Mouse (Mus musculus) mature B cell (primary cell): Measurements from ENCODE around the gene Slco4c1.

Experiments used
- in situ Hi-C: fragments of 300-500 bp; cut with MboI; formaldehyde crosslinking; loops from 2 replicates; pipeline ENCODE4 v1.14.3; 2019

The Slco4c1 gene

DNA sequence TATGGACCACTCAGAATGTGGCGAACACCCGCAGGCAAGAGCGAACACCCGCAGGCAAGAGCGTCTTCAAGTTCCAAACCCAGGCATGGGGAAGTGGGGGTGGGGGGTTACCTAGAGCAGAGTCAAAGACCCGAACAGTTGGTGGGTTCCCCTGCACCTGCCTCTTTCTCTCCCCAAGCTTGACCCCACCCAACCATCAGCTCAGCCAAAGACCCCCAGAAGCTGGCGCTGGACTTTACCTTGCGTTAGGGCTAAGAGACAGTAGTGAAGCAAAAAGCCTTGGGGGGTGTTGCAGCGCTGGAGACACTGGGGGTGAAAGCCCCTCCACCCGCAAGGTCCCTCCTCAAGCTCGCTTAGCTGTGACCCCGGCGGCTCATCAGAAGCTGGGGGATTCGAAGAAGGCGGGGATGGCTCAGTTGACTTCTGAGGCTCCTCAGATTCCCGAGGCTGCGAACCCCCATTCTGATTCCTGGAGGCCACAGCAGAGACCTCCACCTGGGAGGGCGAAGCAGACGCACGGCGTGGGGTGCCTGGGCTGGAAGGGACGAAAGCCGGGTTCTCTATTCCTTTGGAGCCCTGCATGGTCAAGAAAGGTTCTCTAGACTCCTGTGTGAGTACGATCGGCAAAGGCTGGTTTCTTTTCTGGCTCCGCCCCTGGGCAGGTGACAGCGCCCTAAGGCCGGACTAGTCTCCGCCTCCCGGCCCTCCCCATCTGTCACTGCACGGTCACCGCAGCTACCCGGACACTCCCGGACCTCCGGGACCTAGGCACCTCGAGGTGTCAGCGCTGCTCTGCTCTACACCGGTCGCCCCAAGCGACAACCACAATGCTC lies at the start of gene Slco4c1:
Gene Slco4c1, minus strand, starts transcription at position 644 of the 833 bp plus-strand sequence.
- in situ Hi-C loops, result no loop called here

- in situ Hi-C loops, result no loop called here
These were observed 45.4 kb upstream of the Slco4c1 start for GRCm38 (mm10) chr1:96917333-96917732.

DNA sequence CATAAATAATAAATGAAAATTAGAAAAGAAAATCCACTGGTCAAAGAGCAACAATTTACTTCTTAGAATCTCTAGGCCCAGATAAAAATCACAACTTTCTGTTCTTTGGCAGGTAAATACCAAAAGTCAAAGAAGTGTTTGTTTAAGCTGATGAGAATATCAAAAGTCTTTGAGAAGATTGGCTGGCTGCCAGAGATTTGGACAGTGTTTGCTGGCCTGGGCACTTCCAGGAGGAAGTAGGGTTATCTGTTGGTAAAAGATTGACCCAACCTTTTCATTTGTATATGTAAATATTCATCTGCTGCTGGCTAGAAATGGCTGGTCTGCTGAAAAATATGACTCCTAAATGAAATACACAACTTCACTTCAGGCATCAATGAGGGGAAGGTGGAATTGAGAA lies 11.8 kb upstream of the Slco4c1 start:
- in situ Hi-C loops, result no loop called here

DNA sequence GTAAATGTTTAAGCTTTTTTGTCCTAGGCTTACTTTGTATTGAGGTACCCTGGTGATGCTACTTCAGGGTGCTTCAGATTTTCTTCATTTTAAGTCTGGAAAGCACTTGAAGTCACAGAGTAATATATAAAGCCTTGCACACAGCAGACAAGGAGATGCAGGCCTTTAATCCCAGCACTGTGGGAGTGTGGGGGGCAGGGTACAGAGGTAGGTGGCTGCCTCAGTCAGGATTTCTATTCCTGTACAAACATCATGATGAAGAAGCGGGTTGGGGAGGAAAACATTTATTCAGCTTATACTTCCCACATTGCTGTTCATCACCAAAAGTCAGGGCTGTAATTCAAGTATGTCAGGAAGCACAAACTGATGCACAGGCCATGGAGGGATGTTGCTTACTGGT lies 6.6 kb upstream of the Slco4c1 start:
- in situ Hi-C loops, result no loop called here

- in situ Hi-C loops, result no loop called here
These were observed 4.1 kb upstream of the Slco4c1 start for GRCm38 (mm10) chr1:96876076-96876475.

DNA sequence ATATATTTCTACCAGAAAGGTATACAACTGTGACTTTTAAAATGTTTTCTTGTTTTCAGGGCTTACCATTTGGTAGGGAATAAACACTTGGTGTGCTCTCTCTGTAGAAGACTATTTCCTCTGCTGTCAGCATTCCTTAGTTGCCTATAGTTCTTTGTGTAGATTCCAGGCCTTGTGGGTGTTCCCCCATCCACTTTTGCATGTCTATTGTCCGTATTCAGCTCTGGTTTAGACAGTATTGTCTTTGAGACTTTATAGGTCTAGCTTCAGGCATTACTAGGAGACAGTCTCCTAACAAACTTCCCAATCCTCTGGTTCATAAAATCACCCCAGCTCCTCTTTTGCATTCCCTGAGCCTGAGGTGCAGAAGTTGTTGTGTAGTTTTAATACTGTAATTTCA lies 2.7 kb upstream of the Slco4c1 start:
- in situ Hi-C loops, result no loop called here

DNA sequence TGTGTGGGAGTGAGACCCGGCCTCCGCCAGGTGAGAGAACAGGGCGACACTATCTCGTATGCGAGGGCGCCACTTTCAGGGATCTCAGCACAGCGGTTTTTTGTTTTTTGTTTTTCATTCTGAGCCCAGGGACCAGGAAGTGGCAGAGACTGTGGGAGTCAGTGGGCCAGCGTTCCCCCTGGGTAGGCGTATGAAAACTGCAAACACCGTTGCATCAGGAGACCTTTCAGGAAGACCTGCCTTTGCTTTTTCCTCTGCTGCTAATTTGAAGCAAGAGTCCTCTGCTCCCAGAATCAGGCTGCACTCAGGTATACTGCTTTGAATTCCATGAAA lies 356 bp upstream of the Slco4c1 start:
- in situ Hi-C loops, result no loop called here

GRCm38 (mm10) chr1:96870764-96871307 lies 1.1 kb downstream of the Slco4c1 start:
- in situ Hi-C loops, result no loop called here

DNA sequence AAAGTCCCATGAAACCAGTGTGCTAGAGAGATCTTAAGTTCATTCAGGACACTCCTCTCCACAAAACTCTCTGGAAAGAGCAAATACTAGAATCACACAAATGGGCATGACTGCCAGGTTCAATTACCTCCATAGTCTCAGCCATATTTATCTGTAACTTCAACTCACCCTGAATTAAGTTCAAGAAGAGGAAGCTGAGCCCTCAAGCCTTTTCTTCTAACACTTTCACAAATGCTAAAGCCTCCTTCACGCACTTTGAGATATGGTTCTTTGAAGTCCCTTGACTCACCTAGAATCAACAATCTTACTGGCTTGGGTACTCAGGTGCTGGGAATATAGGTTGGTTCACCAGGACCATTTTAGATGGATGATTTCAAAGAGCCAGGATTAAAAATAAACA lies 3.2 kb downstream of the Slco4c1 start:
- in situ Hi-C loops, result no loop called here

DNA sequence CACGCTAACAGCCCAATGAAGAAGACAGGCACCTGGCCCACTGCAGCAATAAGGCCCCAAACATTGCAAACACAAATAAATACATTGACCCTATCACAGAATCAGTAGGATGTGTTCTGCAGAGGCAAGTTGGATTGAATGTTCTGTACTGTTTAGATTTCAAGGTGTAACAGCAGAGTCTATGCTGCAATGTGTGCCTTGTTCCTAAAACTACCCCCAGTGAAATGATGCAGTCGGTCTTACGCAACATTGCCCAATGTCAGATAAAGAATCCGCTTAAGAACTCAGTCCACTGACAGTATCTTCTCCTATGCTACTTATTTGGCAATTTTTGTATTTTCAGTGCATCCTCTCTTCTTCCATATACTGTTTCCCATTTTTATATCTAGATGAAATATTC lies 6.0 kb downstream of the Slco4c1 start:
- in situ Hi-C loops, result no loop called here

- in situ Hi-C loops, result no loop called here
These were observed 7.9 kb downstream of the Slco4c1 start for GRCm38 (mm10) chr1:96864120-96864519.

GRCm38 (mm10) chr1:96859995-96860684 lies 11.8 kb downstream of the Slco4c1 start:
- in situ Hi-C loops, result no loop called here

- in situ Hi-C loops, result no loop called here
These were observed 18.4 kb downstream of the Slco4c1 start for GRCm38 (mm10) chr1:96853541-96853940.

GRCm38 (mm10) chr1:96849101-96849500 lies 22.9 kb downstream of the Slco4c1 start:
- in situ Hi-C loops, result no loop called here

GRCm38 (mm10) chr1:96848606-96849005 lies 23.4 kb downstream of the Slco4c1 start:
- in situ Hi-C loops, result no loop called here

DNA sequence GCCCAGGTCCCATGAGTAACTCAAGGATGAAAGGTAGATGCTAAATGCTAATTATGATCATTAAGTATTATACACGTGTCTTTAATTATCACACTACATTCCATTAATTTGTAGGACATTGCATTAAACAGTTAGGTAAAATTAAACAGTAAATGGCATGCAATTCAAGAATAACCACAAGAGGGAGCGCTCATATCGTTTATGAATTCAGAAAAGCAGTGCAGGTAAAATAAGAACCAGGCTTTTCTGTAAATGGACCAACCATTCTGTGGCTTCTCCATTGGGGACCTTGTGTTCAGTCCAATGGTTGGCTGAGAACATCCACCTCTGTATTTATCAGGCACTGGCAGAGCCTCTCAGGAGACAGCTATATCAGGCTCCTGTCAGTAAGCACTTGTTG lies 25.2 kb downstream of the Slco4c1 start:
- in situ Hi-C loops, result no loop called here

GRCm38 (mm10) chr1:96805287-96805727 lies 66.7 kb downstream of the Slco4c1 start:
- in situ Hi-C loops, result no loop called here

GRCm38 (mm10) chr1:96801595-96801994 lies 70.4 kb downstream of the Slco4c1 start:
- in situ Hi-C loops, result no loop called here

GRCm38 (mm10) chr1:96794690-96795089 lies 77.3 kb downstream of the Slco4c1 start:
- in situ Hi-C loops, result no loop called here

- in situ Hi-C loops, result no loop called here
These were observed 77.7 kb downstream of the Slco4c1 start for GRCm38 (mm10) chr1:96794290-96794689.

DNA sequence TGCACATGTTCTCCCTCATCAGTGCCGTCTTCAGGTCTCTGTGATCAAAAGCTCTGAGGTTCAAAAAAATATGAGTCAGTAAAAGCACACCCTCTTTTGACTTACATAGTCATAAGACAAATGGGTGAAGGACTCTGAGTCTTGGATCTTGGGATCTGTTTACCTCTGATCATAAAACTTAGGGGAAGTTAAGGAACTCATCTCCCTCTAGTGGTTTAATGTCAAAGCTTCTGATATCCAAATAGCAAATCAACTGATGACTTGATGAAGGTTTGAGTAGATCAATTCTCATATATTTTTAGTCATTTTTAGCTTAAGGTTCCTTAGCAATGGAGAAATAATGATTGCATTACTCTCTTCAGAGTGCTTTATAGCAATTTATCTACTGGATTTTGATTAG lies 82.7 kb downstream of the Slco4c1 start:
- in situ Hi-C loops, result no loop called here

GRCm38 (mm10) chr1:96774174-96774573 lies 97.8 kb downstream of the Slco4c1 start:
- in situ Hi-C loops, result no loop called here

GRCm38 (mm10) chr1:96773712-96774111 lies 98.3 kb downstream of the Slco4c1 start:
- in situ Hi-C loops, result no loop called here
